In genomic region chr4:127701651-127702050, GRCm38 (mm10) we compare ENCODE assay signal across 18 mouse cellular contexts.
DNase-seq lines count a peak whose midpoint lies in the region; ATAC-seq and TF ChIP-seq lines count a peak whose summit lies in the region.
"Had no signal": no experiment of that assay in that cellular context is flagged by ENCODE, and none has a peak within 500 bp of the region (broad histone marks: within the 10 kb centered on the region; RNA-seq: fewer than 3 reads in every experiment).

No protein-coding gene starts in this region.

- H3K4me2 ChIP-seq in forebrain, embryonic 13.5 days, result no peak overlapping the region
- H3K4me2 ChIP-seq: forebrain, embryonic 15.5 days; heart, embryonic 12.5 days had no signal

- peak; percentile 37 to 50 for DNase-seq in layer of hippocampus, adult 2 months (ENCODE audit: low spot score in 2 of 2)
- DNase-seq in layer of hippocampus, postnatal 25 days (ENCODE audit: extremely low spot score in 1 of 2, low spot score in 1 of 2), result no peak
- peak; percentile 52 for DNase-seq in right cerebral cortex, adult 18-20 months
- DNase-seq in right cerebral cortex, postnatal 14 days, result no peak
- peak; percentile 62 for DNase-seq in fat pad, adult 2 months (ENCODE audit: extremely low read depth, low read depth, low spot score)
- DNase-seq in layer of hippocampus, adult 9-10 months (ENCODE audit: low spot score), result peak; percentile 26
- DNase-seq in gastrocnemius, adult 8-10 months (ENCODE audit: low spot score in 2 of 2), result no peak
- DNase-seq: adrenal gland, adult 2 months; adrenal gland, postnatal 25 days; cerebellum, adult 2 months; cerebellum, postnatal 10 days; gastrocnemius, postnatal 25 days had no signal

- no peaks in the 10 kb centered on the region for H3K9me3 ChIP-seq in forebrain, embryonic 13.5 days (replicated peaks)
- H3K9me3 ChIP-seq: embryonic facial prominence, embryonic 10.5 days; forebrain, embryonic 10.5 days; forebrain, embryonic 15.5 days; heart, embryonic 12.5 days; hindbrain, embryonic 10.5 days had no signal

- H3K27me3 ChIP-seq in forebrain, embryonic 13.5 days, result no peaks in the 10 kb centered on the region
- H3K27me3 ChIP-seq: forebrain, embryonic 15.5 days; heart, embryonic 12.5 days had no signal

- ATAC-seq in forebrain, embryonic 13.5 days, result no peak
- ATAC-seq: forebrain, embryonic 15.5 days had no signal

- H3K4me3 ChIP-seq in layer of hippocampus, adult 2 months, result no peak overlapping the region
- no peak overlapping the region for H3K4me3 ChIP-seq in forebrain, embryonic 13.5 days
- H3K4me3 ChIP-seq: embryonic facial prominence, embryonic 10.5 days; forebrain, embryonic 10.5 days; forebrain, embryonic 15.5 days; heart, embryonic 12.5 days; hindbrain, embryonic 10.5 days had no signal

- H3K4me1 ChIP-seq in forebrain, embryonic 13.5 days, result no peaks in the 10 kb centered on the region
- H3K4me1 ChIP-seq: embryonic facial prominence, embryonic 10.5 days; forebrain, embryonic 10.5 days; forebrain, embryonic 15.5 days; heart, embryonic 12.5 days; hindbrain, embryonic 10.5 days had no signal

- TF ChIP-seq CTCF in layer of hippocampus, adult 2 months (conservative IDR thresholded peaks at IDR 0.05), result no peak

- no peaks in the 10 kb centered on the region for H3K36me3 ChIP-seq in forebrain, embryonic 13.5 days (ENCODE audit: poor library complexity, severe bottlenecking)
- H3K36me3 ChIP-seq: embryonic facial prominence, embryonic 10.5 days; forebrain, embryonic 10.5 days; forebrain, embryonic 15.5 days; heart, embryonic 12.5 days; hindbrain, embryonic 10.5 days had no signal

- WGBS in forebrain, embryonic 13.5 days, result 93% methylated on average over 11 of the region's 11 CpGs

- H3K27ac ChIP-seq in layer of hippocampus, adult 2 months, result no peak overlapping the region
- no peak overlapping the region for H3K27ac ChIP-seq in forebrain, embryonic 13.5 days
- H3K27ac ChIP-seq: embryonic facial prominence, embryonic 10.5 days; forebrain, embryonic 10.5 days; forebrain, embryonic 15.5 days; hindbrain, embryonic 10.5 days had no signal

- no peak overlapping the region for H3K9ac ChIP-seq in forebrain, embryonic 13.5 days
- H3K9ac ChIP-seq: forebrain, embryonic 15.5 days; heart, embryonic 12.5 days had no signal

Comparison
In these comparisons a context has a peak if more than half of its experiments do, and no peak if none do; other contexts are left out.
1. DNase-seq: peak in layer of hippocampus, adult 2 months (2 of 2), right cerebral cortex, adult 18-20 months (single experiment), fat pad, adult 2 months (single experiment) and layer of hippocampus, adult 9-10 months (single experiment); none in layer of hippocampus, postnatal 25 days (0 of 2), right cerebral cortex, postnatal 14 days (single experiment) and gastrocnemius, adult 8-10 months (0 of 2).